Mouse (Mus musculus): ENCODE results near the gene Churc1.

- no peak for TF ChIP-seq ZC3H11A (IDR thresholded peaks at IDR 0.05; ENCODE audit: borderline replicate concordance, low read depth, low read length)
- TF ChIP-seq HCFC1 (IDR thresholded peaks at IDR 0.05; ENCODE audit: borderline replicate concordance, insufficient read depth, low read length): peak; percentile 48; the same call in 1 of the 2 replicates
- peak; percentile 95 for TF ChIP-seq CHD2 (IDR thresholded peaks at IDR 0.05; ENCODE audit: low read depth, low read length)
Observed at GRCm38 (mm10) chr12:76765354-76765851, at the start of gene Churc1, which contains the start of gene Fntb.

All from ES-E14 (cell line).